Mouse (Mus musculus) mesoderm, embryonic 11.5 days (tissue): ENCODE measurements around the gene Vasp.

Experiments
- DNase-seq: peaks from one replicate; pipeline ENCODE4 v3.0.0-alpha.2; 2012; ENCODE audit warnings: low read depth, low spot score

Vasp gene

DNA sequence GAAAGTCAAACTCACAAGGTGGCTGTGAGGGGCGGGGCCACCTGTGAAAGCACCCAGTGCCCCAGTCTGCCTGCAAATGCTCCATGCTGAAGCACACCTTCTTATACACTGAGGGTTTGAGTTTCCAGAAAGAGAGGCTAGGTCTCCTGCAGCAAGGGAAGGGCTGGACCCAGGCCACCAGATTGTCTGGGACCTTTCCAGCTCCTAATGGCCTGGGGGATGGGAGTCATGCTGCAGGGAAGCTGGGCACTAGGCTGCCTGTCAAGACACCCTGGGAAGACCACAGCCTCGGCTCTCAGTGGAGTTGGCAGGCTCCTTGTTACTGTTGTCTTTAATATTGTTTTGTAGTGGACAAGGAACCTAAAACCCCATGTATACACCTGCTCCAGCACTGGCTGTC is 35.2 kb downstream of the Vasp start:
- DNase-seq, result no peak

DNA sequence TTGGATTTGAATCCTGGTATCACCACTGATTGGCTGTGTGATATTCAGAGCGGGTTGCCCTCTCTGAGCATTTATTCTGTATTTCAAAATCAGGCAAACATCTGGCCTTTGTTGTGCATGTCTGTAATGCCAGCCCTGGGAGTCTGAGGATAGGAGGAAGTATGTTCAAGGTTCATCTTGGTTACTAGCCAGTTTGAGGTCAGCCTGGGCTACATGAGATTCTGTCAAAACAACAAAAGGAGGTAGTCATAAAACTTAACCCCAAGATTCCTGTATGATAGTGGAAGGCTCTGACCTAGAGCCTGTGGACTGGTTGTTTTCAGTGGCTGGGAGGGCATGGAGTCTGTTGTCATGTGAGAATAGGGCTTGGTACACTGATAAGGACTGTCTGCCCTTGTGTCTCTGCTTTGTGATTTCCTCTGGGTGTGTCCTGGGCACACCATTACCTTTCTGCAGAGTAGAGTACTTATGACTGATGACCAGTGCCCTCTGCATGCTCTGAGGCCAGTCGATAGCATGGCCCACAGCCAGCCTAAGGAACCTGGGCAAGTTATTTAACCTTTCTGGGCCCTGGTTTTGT is 36.4 kb downstream of the Vasp start:
- no peak for DNase-seq

DNA sequence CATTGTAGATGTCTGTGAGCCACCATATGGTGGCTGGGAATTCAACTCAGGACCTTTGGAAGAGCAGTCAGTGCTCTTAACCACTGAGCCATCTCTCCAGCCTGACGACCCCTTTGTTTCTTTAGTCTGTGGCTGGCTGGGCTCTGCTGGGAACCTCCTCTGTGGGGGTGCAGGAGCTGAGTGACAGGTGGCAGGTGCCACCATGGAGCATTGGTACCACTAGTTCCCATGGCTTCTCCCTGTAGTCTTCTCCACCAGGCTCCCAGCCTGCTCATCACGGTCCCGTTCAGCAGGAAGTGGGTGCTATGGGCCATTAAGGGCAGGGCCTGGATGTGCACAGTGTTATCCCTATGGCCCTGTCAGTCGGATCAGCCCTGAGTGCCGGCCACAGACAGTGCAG is 37.0 kb downstream of the Vasp start:
- DNase-seq, result no peak

DNA sequence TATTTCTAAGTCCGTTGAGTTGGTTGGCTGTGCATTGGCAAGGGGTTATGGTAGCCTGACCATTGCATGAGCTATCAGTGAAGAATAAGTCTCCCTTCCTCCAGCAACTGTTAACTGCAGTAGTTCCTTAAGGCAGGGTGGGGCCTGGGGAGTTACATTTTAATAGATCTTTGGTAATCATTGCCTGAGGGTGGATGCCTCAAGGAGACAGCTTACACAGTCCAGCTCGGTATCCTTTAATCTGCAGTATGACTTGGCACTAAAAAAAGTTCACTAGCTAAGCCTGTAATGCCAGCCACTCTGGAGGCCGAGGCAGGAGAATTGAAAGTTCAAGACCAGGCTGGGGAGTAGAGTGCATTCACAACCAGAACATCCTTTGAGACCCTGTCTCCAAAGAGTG is 39.8 kb downstream of the Vasp start:
- DNase-seq, result no peak

DNA sequence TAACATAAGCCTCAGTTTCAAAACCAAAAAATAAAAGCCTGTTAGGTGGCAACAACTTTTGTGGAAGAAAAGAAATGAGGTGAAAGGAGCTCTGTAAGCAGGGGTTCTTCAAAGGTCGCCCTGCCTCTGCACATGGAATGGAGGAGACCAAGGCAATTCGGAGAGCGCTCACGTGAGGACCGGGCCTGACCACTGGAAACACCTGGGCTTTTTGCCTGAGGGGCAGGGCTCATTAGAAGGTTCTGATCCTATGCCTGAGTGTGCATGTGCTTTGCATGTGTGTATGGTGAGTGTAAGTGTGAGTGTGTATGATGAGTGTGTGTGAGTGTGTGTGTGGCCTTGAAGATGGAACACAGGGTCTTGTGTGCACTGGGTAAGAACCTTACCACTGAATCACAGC is 40.7 kb downstream of the Vasp start:
- DNase-seq, result no peak

DNA sequence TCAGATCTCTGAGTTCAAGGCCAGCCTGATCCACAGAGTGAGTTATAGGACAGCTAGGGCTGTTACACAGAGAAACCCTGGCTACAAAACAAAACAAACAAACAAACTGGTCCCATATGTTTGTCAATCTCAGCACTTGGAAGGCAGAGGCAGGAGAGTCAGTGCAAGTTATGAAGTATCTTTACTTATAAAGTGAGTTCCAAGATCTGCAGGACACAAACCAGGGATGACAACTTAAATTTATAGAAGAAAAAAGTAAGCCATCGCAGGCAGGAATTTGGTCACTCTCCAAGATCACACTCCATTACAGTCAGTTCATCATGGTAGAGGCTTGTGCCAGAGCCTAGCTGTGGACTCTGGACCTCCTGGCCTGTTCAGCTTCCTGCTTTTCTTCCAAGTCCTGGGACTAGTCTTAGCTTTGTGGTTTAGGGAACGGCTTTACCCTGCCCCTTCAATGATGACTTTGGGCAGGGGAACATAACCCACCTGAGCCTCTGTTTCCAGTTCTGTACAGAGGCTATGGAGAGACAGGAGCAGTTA is 41.5 kb downstream of the Vasp start:
- no peak for DNase-seq

DNA sequence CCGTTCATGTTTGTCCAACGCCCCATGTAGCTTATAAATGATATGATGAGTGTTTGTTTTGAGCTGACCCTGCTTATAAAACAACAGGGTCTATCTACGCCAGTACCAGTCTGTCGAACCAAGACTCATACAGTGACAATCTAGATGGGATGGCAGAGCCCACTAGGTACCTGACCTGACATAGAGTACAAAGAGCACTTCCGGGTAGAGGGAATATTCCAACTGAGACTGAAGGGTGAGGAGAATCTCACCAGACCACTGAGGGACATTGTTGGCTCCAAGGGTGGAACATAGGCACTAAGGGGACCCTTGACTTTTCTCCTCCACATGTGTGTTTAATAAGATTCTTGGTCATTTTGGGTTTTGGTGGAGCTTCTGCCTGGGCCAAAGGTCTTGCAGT is 42.2 kb downstream of the Vasp start:
- DNase-seq, result no peak

DNA sequence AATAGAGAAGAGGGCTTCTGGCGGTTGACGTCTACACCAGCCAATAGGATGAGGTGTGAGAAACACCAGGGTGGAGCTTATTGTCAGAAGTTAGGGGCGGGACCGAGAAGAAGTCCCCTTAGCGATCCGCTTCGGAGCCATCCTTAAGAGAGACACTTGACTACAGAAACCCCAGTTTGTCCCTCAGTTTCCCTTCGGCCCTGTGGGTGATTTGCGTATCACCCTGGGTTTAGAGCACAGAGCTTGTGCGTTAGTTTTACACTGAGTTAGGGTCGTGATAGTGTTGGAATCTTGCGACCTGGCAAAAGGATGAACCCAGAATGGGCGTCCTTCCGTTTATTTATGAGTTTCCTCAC is 42.8 kb downstream of the Vasp start:
- no peak for DNase-seq

DNA sequence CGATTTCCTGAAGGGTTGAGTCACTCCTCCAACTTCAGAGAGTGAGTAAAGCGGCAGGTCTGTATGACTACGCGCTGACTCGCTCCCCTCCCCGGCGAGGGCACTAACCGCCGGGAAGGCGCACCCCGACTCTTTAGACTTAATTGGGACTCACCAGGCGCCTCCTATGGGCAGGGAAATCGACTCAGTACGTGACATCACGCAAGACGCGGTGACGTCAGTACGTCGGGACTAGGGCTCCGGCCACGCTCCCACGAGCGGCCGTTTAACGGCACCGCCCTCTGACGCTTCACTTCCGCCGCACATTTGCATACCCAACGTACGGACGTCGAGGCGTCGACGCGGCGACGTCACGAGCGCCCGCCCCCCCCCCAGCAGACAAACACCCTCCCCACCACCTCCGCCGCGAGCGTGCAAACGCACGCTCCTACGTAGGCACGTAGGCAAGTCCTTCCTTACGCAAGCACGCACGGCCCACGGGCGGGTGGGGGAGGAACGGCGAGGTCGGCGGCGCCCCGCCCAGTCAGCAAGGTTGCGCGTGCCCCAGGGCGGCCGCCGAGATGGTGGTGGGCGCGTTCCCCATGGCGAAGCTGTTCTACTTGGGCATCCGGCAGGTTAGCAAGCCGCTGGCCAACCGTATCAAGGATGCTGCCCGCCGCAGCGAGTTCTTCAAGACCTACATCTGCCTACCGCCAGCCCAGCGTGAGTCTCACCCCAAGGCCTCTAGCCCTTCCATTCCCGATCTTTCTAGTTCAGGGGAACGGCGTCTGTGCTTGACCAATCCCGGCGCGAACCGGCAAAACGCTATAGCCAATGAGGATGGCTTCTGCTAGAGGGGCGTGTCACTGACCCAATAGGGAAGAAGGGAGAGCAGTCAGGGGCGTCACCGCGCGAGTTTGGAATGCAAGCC is 43.5 kb downstream of the Vasp start, which contains the start of gene Opa3:
Gene Opa3 (plus strand): TSS at position 452 of the 910 bp plus-strand sequence.
- peak; percentile 100 for DNase-seq

DNA sequence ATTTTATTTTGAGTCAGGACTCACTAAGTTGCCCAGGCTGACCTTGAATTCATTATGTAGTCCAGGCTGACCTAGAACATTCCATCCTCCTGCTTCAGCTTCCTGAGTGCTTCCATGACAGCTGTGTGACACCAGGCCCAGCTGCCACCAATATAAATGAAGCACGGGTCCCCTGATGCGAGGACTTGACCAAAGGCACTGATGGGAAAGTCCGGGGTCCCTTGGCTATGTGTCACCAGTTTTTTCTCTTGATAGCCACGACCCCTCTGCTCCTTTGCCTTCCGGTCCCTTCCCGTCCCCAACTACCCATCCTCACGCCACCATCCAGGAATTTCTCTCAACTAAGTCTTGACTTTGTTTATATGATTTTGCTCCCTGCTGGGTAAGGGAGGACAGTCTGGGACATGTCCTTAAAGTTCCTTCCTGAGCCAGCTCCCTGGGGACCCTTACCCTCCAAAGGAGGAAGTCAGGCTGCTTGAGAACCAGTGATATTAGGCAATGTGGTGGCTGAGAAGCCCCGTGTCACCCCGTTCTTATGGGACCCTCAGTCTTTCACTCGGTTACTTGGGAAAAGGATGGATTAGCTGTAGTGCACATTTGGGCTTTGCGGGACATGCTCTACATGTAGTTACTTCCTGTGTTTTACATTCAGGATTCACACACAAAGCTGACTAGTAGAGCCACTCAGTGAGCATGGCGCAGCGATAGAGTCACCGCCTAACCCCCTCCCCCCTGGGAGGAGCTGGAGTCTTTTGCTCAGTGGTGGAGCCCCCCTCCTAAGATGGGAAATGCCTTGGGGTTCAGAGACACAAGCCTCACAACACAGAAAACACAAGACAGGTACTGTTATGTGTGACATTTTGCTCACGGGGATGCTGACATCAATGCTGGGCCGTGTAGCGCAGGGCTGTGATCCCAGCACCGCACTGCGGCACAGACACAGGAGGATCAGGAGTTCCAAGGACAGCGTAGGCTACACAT is 44.5 kb downstream of the Vasp start:
- peak; percentile 25 for DNase-seq

DNA sequence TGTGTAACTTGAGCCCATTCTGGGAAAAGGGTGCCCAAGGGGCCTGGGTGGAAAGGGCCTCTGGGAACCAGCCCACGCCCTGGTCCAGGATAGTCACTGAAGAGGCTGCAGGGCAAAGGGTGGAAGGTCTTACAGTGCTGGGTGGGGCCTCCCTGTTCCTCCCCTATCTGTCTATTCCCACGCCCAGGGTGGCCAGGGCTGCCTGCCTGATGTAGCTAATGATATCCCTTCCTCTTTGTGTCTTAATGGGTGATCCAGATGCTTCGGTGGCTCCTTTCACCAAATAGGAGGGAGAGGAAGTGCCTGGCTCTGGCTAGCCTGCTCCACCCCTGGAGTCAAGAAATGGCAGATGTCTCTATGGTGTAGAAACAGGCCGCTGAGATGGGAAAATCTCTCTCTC is 46.7 kb downstream of the Vasp start:
- DNase-seq, result no peak

DNA sequence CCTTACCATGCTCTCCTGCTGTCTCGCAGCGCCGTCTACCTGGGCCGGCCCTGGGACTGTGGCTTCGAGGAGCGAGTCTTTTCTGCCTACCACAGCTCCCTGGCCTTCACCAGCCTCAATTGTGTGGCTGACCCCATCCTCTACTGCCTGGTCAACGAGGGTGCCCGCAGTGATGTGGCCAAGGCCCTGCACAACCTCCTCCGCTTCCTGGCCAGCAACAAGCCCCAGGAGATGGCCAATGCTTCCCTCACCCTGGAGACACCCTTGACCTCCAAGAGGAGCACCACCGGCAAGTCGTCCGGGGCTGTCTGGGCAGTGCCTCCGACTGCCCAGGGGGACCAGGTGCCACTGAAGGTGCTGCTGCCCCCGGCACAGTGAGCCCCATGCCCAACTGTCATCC is 48.7 kb downstream of the Vasp start:
- DNase-seq, result no peak

DNA sequence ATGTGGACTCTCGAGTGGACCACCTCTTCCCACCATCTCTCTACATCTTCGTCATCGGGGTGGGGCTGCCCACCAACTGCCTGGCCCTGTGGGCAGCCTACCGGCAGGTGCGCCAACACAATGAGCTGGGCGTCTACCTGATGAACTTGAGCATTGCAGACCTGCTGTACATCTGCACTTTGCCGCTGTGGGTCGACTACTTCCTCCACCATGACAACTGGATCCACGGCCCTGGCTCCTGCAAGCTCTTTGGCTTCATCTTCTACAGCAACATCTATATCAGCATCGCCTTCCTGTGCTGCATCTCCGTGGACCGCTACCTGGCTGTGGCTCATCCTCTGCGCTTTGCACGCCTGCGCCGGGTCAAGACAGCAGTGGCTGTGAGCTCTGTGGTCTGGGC is 49.4 kb downstream of the Vasp start:
- no peak for DNase-seq

DNA sequence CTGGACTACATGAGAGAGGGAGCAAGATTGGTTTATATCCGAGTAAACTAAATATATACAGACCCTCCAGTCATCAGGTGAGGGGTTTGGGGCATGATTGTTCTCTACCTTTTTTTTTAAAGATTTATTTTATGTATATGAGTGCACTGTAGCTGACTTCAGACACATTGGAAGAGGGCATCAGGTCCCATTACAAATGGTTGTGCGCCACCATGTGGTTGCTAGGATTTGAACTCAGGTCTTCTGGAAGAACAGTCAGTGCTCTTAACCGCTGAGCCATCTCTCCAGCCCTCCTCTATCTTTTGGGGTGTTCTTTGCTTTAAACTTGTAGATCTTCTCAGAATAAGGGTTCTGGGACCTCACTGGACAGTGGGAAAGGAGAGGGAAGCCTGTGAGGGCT is 51.6 kb downstream of the Vasp start:
- no peak for DNase-seq

DNA sequence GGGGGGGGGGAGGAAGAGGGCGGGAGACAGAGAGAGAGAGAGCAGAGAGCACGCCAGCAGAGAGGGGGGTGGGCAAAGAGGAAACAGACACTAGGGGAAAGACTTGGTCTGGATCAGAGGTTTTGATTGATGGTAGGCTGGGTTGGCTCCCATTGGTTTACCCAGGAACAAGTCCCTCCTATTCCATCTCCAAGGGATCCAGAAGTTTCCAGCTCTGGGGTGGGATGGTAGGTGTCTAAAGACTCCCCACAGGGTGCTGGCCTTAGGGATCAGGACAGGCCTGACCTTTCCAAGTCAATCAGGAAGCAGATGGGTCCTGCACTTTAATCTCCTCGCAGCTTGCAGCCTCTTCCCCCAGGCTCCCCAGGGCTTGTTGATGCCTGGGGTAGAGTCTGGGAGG is 53.7 kb downstream of the Vasp start:
- peak; percentile 22 for DNase-seq

DNA sequence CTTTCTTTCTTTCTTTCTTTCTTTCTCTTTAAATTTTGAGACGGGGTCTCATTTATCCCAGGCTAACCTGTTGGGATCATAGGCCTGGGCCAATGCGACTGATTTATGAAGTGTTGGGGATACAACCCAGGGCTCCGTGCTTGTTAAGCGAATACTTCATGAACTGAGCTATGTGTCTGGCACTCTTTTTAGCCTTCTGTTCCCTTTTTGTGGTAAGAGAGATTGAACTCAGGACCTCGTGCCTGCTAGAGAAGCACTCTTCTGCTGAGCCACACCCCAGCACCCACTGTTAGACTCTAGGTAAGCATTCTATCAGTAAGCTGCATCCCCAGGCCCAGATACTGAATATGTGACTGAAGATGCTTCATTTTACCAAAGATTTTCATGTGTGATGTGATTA is 54.1 kb downstream of the Vasp start:
- DNase-seq, result peak; percentile 30

DNA sequence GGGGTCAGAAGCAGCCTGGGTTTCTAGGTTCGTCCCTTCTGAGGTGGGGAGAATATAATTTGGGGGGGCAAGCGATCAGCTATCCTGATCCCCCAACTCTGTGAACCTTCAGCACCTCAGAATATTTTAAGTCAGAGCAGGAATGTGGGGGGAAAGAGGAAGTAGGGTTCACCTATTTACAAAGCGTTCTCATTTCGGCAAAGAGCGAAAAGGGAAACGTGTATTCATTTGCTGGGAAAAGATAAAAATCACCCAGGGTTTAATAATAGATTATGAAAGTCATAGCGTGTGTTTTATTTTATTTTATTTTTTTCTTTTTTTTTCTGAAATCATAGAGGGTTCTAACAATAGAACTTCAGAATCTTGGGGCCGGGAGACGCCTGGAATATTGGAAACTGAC is 56.7 kb downstream of the Vasp start:
- DNase-seq, result no peak

DNA sequence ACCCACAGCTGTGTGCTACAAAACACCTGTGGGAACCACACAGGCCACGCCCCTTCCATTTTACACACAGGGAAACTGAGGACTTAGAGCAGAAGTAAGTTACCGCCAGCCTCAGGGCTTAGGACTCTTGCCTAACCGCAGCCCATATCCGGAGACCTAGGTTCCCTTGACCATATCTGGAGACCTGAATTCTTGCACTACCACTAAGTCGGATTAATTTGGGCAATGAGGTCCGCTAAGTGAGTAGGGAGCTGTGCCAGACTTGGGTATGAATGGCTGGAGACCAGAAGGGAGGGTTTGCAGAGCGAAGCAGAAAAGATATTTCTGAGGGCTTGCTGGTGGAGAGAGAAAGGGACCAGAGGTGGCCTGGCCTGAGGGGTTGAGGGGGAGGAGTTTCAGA is 57.2 kb downstream of the Vasp start:
- no peak for DNase-seq

DNA sequence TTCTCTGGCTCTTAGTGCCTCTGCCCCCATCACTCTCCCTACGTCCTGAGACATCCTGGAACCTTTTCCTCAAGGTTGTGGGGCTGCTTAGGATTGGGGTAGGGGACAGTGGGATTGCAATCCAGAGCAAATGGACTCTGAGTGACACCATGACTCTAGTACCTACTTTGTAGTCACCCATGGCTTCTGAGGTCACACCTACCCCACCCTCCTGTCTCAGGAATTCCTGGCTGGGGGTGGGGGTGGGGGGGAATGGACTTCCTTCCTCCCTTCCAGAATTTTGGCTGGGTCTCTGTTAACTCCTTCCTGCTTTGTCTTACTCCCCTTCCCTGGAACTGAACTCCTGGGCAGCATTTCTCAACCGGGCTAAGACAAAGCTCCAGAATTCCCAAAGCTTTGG is 58.2 kb downstream of the Vasp start:
- no peak for DNase-seq

DNA sequence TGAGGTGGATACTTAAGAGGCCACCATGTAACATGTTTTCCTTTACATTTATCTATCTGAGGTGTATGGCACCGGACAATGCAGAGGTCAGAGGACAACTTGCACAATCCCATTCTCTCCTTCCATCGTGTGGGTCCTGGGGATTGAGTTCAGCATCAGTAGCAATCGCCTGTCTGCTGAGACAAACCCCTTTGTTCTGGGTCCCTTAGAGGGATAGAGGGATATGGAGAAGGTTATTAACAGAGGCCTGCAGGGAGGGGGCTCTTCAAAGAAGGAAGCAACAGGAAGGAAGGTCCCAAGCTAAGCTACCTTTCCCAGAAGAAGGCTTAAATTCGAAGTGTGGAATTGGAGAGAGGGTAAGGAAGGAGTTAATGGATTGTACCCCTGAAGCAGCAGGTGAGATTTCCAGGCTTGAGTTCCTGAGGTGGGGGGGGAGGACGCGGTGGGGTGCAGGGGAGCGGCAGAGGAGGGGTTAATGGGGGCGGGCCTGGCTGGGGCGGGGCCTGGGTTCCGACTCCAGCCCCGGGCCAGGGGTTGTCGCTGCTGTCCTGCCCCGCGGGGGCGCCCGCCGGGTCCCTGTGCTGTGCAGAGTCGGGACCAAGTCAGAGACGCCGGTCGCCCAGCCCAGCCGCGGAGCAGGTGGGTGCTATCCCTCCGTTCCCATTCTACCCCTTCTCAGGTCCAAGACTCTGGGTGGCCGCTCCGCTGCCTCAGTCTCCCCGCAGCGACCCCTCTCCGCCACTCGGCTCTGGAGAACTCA is 59.4 kb downstream of the Vasp start, which contains the start of gene Gpr4:
Gene Gpr4 (plus strand): TSS at position 543 of the 760 bp plus-strand sequence.
- DNase-seq, result peak; percentile 50

DNA sequence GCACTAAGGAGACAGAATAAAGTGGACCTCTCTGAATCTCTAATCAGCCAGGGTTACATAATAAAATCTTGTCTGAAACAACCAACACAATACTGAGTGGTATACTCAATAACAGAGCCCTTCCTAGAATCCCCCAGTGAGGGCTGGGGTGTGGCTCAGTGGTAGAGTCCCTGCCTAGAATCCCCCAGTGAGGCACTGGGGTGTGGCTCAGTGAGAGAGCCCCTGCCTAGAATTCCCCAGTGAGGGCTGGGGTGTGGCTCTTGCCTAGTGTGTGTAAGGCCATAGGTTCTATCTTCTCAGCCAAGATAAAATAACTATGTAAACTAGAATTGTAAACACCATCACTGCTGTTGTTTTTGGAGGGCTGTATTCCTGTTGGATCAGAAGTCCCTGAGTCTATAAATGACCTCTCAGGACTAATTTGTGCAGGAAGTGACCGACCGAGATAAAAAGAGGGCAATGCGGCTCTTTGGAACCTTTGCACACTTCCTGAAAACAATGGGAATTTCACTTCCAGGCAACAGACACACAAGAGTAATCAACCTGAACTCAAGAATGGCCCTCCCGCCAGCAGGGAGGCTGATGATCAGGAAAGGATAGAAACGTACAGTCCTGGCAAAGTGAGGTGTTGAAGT is 60.5 kb downstream of the Vasp start:
- DNase-seq, result no peak
